Mouse (Mus musculus): ENCODE measurements at regions not wholly inside any gene's neighbourhood (a gene's known extent, or its start where the extent isn't known, plus 50 kb on each side); places are given as distances from the start of the nearest gene placed in this dataset.

DNA sequence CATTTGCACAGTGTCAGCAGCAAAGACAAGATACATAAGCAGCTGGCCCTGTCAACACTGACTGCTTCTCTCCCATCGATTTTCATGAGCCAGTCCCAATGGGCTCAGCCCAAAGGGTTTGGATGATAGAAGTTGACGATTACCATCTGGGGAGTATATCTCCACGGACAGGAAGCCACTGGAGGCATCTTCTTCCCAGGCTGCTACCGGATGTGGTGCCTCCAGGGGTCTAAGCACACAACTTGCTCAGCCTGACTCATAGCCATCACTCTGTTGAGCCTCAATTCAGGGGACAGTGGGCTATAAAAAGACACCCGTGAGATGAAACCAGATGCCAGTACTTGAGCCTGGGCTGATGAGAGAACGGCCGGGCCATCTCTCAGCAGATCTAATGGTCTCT, 71.1 kb upstream of the Hif1a start:
- H3K4me1 ChIP-seq (ENCODE audit: control insufficient read depth, insufficient read depth, low read depth, low read length) = peaks cover 7% of the 10 kb centered on the region; the same call in 1 of the 2 replicates
- H3K36me3 ChIP-seq (ENCODE audit: control insufficient read depth, insufficient read depth, low read length) = no peaks in the 10 kb centered on the region
- H3K27ac ChIP-seq (ENCODE audit: low read depth, low read length) = 0 out of 2 replicates have a peak overlapping the region, but pooled peaks have one; percentile 2
- no peaks in the 10 kb centered on the region for H3K9me3 ChIP-seq (ENCODE audit: control insufficient read depth, low read length)
- no peak overlapping the region for H3K4me2 ChIP-seq (ENCODE audit: low read length)
- no peak overlapping the region for H3K4me3 ChIP-seq (ENCODE audit: low read length)
- no peak overlapping the region for H3K9ac ChIP-seq (ENCODE audit: low read depth, low read length)
- 55% methylated on average over 7 of the region's 7 CpGs for WGBS
- H3K27me3 ChIP-seq (replicated peaks; ENCODE audit: control insufficient read depth, insufficient read depth, low read length) = no peaks in the 10 kb centered on the region
- ATAC-seq = 0 out of 2 replicates have a peak, but pooled peaks have one; percentile 21

DNA sequence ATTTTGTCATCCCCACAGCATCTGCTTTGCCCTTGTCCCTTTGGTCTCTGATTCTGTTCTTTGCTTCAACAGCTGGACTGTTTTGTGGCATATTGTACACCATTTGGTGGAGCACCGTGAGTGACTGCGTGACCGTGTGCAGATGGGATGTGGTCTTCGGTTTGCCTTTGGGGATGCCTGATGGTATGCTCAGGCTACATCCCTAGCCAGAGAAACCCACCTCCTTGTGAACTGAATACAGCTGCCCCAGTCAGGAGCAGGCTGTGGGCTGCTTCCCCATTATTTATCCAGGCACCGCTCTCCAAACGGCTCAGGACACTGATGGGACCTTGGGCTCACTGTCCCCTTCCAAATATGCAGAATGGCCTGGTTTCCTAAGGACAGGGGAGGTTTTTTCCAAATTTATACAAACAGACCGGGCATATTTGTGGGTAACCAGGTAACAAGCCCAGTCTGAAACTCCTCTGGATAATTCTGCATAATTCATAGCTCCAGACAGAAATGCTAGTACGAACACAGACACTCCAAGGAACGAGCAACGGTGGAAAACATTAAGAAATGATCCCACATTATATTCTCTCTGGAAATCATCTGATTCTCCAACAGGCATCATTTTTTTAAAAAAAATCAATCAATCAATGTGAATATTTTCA, 70.5 kb upstream of the Hif1a start:
- Histone ChIP-seq H3K4me3 (ENCODE audit: low read length) (no peak overlapping the region), H3K9ac (ENCODE audit: low read depth, low read length) (no peak overlapping the region), H3K36me3 (ENCODE audit: control insufficient read depth, insufficient read depth, low read length) (no peaks in the 10 kb centered on the region), H3K4me1 (ENCODE audit: control insufficient read depth, insufficient read depth, low read depth, low read length) (peaks cover 7% of the 10 kb centered on the region; the same call in 1 of the 2 replicates), H3K27ac (ENCODE audit: low read depth, low read length) (no peak overlapping the region), H3K9me3 (ENCODE audit: control insufficient read depth, low read length) (no peaks in the 10 kb centered on the region), H3K27me3 (replicated peaks; ENCODE audit: control insufficient read depth, insufficient read depth, low read length) (no peaks in the 10 kb centered on the region), H3K4me2 (ENCODE audit: low read length) (no peak overlapping the region; the same call in 1 of the 2 replicates)
- ATAC-seq = peak; percentile 78
- WGBS = 45% methylated on average over 10 of the region's 10 CpGs

DNA sequence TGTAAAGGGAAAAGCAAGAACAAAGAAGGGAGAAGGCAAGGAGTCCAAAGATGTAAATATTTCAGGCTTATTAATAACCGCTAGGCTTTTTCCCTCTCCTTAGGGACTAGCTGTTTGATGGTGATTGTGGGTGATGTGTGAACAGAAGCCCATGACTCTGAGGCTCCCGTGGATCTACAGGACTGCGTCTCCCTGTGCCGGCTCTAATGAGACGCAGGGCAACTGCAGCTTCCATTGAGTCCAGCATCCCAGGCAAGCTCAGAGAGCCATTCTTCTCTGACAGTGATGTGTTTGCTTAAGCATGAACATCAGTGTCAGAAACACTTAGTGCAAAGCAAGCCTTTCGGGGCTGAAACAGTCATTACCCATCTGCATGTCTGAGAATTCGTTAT, 70.0 kb upstream of the Hif1a start:
- H3K4me1 ChIP-seq (ENCODE audit: control insufficient read depth, insufficient read depth, low read depth, low read length) = peaks cover 7% of the 10 kb centered on the region; the same call in 1 of the 2 replicates
- peak overlapping the region; percentile 18; the same call in 1 of the 2 replicates for H3K27ac ChIP-seq (ENCODE audit: low read depth, low read length)
- H3K4me3 ChIP-seq (ENCODE audit: low read length) = no peak overlapping the region
- no peaks in the 10 kb centered on the region for H3K27me3 ChIP-seq (replicated peaks; ENCODE audit: control insufficient read depth, insufficient read depth, low read length)
- WGBS = 28% methylated on average over 7 of the region's 7 CpGs
- H3K9ac ChIP-seq (ENCODE audit: low read depth, low read length) = no peak overlapping the region
- no peaks in the 10 kb centered on the region for H3K9me3 ChIP-seq (ENCODE audit: control insufficient read depth, low read length)
- peak overlapping the region; percentile 24; the same call in 1 of the 2 replicates for H3K4me2 ChIP-seq (ENCODE audit: low read length)
- peak; percentile 59 for ATAC-seq
- H3K36me3 ChIP-seq (ENCODE audit: control insufficient read depth, insufficient read depth, low read length) = no peaks in the 10 kb centered on the region

DNA sequence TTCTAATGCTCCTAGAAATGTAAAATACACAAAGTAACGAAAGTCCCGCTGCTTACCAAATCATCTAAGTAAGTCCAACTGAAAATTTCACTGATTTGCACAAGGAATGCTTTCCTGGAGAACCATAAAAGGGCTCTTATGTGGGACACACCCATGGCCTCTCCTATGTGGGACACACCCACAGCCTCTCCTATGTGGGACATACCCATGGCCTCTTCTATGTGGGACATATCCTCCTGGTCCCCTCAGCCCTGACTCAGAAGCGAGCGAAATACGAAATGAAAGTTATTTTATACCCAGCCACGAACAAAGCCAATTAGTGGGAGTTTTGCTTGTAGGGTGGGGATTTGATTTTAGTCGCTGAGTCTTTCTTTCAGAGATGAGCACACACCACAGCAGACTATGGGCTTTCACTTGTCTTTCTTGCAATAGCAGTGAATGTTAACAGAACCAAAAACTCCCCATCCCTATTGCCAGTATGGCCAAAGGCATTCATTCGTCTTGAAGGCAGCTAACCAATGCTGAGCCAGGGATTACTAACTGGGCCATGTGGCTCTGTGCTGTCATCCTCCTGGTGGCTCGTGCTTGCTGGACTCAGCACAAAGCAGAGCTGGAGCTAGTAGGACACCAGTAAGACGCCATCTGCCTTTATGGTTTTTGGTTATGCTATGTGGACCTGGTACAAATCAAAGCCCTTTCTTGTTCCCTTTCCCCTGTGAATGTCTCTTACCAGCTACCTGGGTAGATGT, 69.4 kb upstream of the Hif1a start:
- H3K4me3 ChIP-seq (ENCODE audit: low read length) = no peak overlapping the region
- H3K9me3 ChIP-seq (ENCODE audit: control insufficient read depth, low read length) = no peaks in the 10 kb centered on the region
- peaks cover 7% of the 10 kb centered on the region; the same call in 1 of the 2 replicates for H3K4me1 ChIP-seq (ENCODE audit: control insufficient read depth, insufficient read depth, low read depth, low read length)
- H3K36me3 ChIP-seq (ENCODE audit: control insufficient read depth, insufficient read depth, low read length) = no peaks in the 10 kb centered on the region
- 84% methylated on average over 10 of the region's 10 CpGs for WGBS
- no peak overlapping the region for H3K27ac ChIP-seq (ENCODE audit: low read depth, low read length)
- ATAC-seq = no peak
- H3K9ac ChIP-seq (ENCODE audit: low read depth, low read length) = no peak overlapping the region
- H3K27me3 ChIP-seq (replicated peaks; ENCODE audit: control insufficient read depth, insufficient read depth, low read length) = no peaks in the 10 kb centered on the region
- no peak overlapping the region for H3K4me2 ChIP-seq (ENCODE audit: low read length)

DNA sequence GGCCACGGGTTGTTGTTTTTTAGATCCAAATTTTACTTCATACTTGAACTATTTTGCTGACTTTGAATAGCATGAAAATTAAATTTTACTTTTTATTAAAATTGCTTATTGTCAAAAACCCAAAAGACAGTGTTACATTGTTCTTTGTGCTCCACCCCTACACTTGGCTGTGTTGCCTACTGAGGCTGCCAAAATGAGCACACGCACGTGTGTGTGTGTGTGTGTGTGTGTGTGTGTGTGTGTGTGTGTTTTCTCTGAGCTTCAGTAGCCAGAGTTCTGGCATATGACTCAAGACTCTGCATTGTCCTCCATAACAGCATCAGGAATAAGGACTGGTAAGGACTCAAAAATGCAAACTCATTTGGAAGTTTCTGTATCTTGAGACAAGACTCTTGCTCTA, 68.4 kb upstream of the Hif1a start:
- 67% methylated on average over 3 of the region's 3 CpGs for WGBS
- no peak overlapping the region for H3K9ac ChIP-seq (ENCODE audit: low read depth, low read length)
- H3K4me1 ChIP-seq (ENCODE audit: control insufficient read depth, insufficient read depth, low read depth, low read length) = peaks cover 7% of the 10 kb centered on the region; the same call in 1 of the 2 replicates

DNA sequence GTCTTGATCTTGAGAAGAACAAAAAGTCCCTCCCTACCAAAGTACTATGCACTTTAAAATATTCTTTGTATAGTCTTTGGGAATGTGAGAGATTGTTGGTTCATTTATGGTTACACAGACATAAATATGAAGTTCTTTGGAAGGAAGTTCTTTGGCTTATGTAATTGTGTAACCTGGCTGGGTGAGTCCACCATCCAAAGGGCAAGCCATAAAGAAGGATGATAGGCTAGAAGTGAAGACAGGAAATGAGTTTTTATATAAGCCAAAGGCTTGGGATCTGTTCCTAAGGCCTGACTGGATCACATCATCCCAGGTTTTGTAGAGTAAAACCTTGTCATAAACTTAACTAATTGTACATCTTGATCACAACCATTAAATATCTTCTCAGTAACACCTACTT, 65.0 kb upstream of the Hif1a start:
- H3K4me3 ChIP-seq (ENCODE audit: low read length) = no peak overlapping the region
- no peaks in the 10 kb centered on the region for H3K9me3 ChIP-seq (ENCODE audit: control insufficient read depth, low read length)
- no peak for ATAC-seq
- H3K9ac ChIP-seq (ENCODE audit: low read depth, low read length) = no peak overlapping the region
- no peaks in the 10 kb centered on the region for H3K27me3 ChIP-seq (replicated peaks; ENCODE audit: control insufficient read depth, insufficient read depth, low read length)
- no peak overlapping the region for H3K4me2 ChIP-seq (ENCODE audit: low read length)
- H3K27ac ChIP-seq (ENCODE audit: low read depth, low read length) = no peak overlapping the region
- H3K4me1 ChIP-seq (ENCODE audit: control insufficient read depth, insufficient read depth, low read depth, low read length) = 0 out of 2 replicates have a peak, but pooled peaks cover 2% of the 10 kb centered on the region
- H3K36me3 ChIP-seq (ENCODE audit: control insufficient read depth, insufficient read depth, low read length) = no peaks in the 10 kb centered on the region

More for the DNA sequence above, 68.4 kb upstream of the Hif1a start:
- Histone ChIP-seq H3K9me3 (ENCODE audit: control insufficient read depth, low read length) (no peaks in the 10 kb centered on the region), H3K36me3 (ENCODE audit: control insufficient read depth, insufficient read depth, low read length) (no peaks in the 10 kb centered on the region), H3K4me3 (ENCODE audit: low read length) (no peak overlapping the region), H3K27me3 (replicated peaks; ENCODE audit: control insufficient read depth, insufficient read depth, low read length) (no peaks in the 10 kb centered on the region), H3K27ac (ENCODE audit: low read depth, low read length) (no peak overlapping the region), H3K4me2 (ENCODE audit: low read length) (no peak overlapping the region)
- ATAC-seq = no peak

DNA sequence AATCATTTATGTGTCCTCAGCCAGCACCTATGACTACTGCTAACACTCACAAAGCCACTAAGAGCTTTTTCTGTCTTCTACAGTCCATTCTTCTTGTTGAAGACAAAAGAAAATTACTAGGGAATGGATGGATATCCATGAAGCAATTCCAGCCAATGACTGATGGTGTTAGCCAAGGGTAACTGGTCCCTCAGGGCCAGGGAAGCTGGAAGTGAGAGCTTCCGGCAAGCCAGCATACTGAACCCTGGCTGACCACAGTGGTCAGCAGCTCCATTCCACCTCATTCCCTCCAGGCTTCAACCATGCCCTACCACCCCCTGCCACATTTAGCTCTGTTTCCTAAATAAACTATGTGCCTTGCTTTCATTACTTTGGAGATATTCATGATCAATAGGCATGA, 64.1 kb upstream of the Hif1a start:
- 79% methylated on average over 1 of the region's 1 CpGs for WGBS

DNA sequence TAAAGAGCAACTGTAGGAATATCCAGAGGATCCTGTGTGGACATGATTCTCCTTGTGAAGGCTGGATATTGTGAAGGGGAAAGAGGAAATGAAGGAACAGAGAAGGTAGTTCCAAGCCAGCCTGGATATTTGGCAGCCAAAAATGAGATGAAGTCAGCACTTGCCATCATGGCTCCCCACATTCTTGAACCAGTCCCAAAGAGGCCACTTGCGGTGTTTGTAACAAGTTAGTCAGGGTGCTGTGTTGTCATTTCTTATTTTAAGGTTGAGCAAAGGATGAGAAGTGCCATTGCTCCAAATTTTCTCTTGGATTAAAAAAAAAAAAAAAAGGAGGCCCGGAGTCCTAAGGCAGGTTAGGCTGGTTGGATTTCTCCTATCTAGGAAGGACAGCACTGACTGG, 63.3 kb upstream of the Hif1a start:
- Histone ChIP-seq H3K4me3 (ENCODE audit: low read length) (no peak overlapping the region), H3K4me1 (ENCODE audit: control insufficient read depth, insufficient read depth, low read depth, low read length) (no peaks in the 10 kb centered on the region), H3K27ac (ENCODE audit: low read depth, low read length) (no peak overlapping the region), H3K9me3 (ENCODE audit: control insufficient read depth, low read length) (no peaks in the 10 kb centered on the region), H3K4me2 (ENCODE audit: low read length) (no peak overlapping the region), H3K36me3 (ENCODE audit: control insufficient read depth, insufficient read depth, low read length) (no peaks in the 10 kb centered on the region), H3K27me3 (replicated peaks; ENCODE audit: control insufficient read depth, insufficient read depth, low read length) (no peaks in the 10 kb centered on the region), H3K9ac (ENCODE audit: low read depth, low read length) (no peak overlapping the region)
- 98% methylated on average over 2 of the region's 2 CpGs for WGBS
- ATAC-seq = no peak

More for the DNA sequence above, 64.1 kb upstream of the Hif1a start:
- Histone ChIP-seq H3K27me3 (replicated peaks; ENCODE audit: control insufficient read depth, insufficient read depth, low read length) (no peaks in the 10 kb centered on the region), H3K4me3 (ENCODE audit: low read length) (no peak overlapping the region), H3K4me1 (ENCODE audit: control insufficient read depth, insufficient read depth, low read depth, low read length) (no peaks in the 10 kb centered on the region), H3K36me3 (ENCODE audit: control insufficient read depth, insufficient read depth, low read length) (no peaks in the 10 kb centered on the region), H3K9ac (ENCODE audit: low read depth, low read length) (no peak overlapping the region), H3K4me2 (ENCODE audit: low read length) (no peak overlapping the region), H3K9me3 (ENCODE audit: control insufficient read depth, low read length) (no peaks in the 10 kb centered on the region), H3K27ac (ENCODE audit: low read depth, low read length) (no peak overlapping the region)
- no peak for ATAC-seq

DNA sequence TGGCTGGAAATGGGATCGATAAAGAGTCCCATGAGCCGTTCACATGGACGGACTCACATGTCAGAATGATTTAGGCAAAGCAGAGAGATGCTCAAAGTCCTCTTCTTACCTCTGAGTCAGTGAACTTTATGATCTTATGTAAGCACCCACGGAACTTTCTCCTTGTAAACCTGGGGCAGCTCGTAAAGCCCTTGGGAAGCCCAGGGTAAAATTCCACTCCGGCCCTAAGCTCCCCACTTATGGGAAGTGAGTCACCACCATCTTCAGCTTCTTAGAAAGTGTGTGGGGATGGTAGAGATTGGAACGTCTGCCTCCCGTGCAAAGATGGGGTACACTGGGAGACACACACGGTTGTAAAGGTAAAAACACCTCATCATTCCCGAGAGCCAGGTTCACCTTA, 62.8 kb upstream of the Hif1a start:
- WGBS = 93% methylated on average over 10 of the region's 10 CpGs
- no peak for ATAC-seq
- Histone ChIP-seq H3K4me3 (ENCODE audit: low read length) (no peak overlapping the region), H3K4me1 (ENCODE audit: control insufficient read depth, insufficient read depth, low read depth, low read length) (no peaks in the 10 kb centered on the region), H3K9ac (ENCODE audit: low read depth, low read length) (no peak overlapping the region), H3K9me3 (ENCODE audit: control insufficient read depth, low read length) (no peaks in the 10 kb centered on the region), H3K4me2 (ENCODE audit: low read length) (no peak overlapping the region), H3K36me3 (ENCODE audit: control insufficient read depth, insufficient read depth, low read length) (no peaks in the 10 kb centered on the region), H3K27ac (ENCODE audit: low read depth, low read length) (no peak overlapping the region), H3K27me3 (replicated peaks; ENCODE audit: control insufficient read depth, insufficient read depth, low read length) (no peaks in the 10 kb centered on the region)
